Mouse (Mus musculus): Measurements from ENCODE around the gene Ipo5. TPM values are rescaled to one million over a fixed set of nuclear protein-coding genes. Genes with fewer than 3 reads are reported as not detected.

Gene Ipo5
- polyA plus RNA-seq (2015; fragmentation: Nextera tagmentation; extraction: Ambion mirVana) = 73.2 and 74.7 TPM in 2 replicates

GRCm38 (mm10) chr14:120910733-120911324, at the start of gene Ipo5:
Gene Ipo5, plus strand, starts transcription at chr14:120911224.
- under 1% methylated on average over 37 of the region's 83 CpGs for WGBS
- H3K4me3 ChIP-seq = peak within 1 kb of the TSS; percentile 91
- no peaks in the 10 kb centered on the region for H3K36me3 ChIP-seq
- ATAC-seq (ENCODE audit: extremely low read depth, insufficient number of reproducible peaks, low FRiP score, low TSS enrichment) = peak; percentile 98
- H3K27me3 ChIP-seq (replicated peaks) = no peaks in the 10 kb centered on the region
- H3K27ac ChIP-seq (replicated peaks) = peak within 1 kb of the TSS; percentile 96
- H3K9me3 ChIP-seq = no peaks in the 10 kb centered on the region
- peak within 1 kb of the TSS; percentile 94 for H3K9ac ChIP-seq
- H3K4me1 ChIP-seq = peaks cover 23% of the 10 kb centered on the region
- H3K4me2 ChIP-seq = peak within 1 kb of the TSS; percentile 97

GRCm38 (mm10) chr14:120863205-120863604, 47.8 kb upstream of the Ipo5 start:
- no peak for ATAC-seq (ENCODE audit: extremely low read depth, insufficient number of reproducible peaks, low FRiP score, low TSS enrichment)
- no peak overlapping the region for H3K4me3 ChIP-seq
- no peaks in the 10 kb centered on the region for H3K27me3 ChIP-seq (replicated peaks)
- no peaks in the 10 kb centered on the region for H3K36me3 ChIP-seq
- no peak overlapping the region for H3K9ac ChIP-seq
- H3K4me1 ChIP-seq = peaks cover 13% of the 10 kb centered on the region
- H3K9me3 ChIP-seq = peaks cover 11% of the 10 kb centered on the region
- H3K4me2 ChIP-seq = no peak overlapping the region
- 73% methylated on average over 3 of the region's 3 CpGs for WGBS
- H3K27ac ChIP-seq (replicated peaks) = no peak overlapping the region

- H3K27me3 ChIP-seq (replicated peaks) = no peaks in the 10 kb centered on the region
- H3K4me3 ChIP-seq = no peak overlapping the region
- H3K4me1 ChIP-seq = peaks cover 22% of the 10 kb centered on the region
- WGBS = 72% methylated on average over 4 of the region's 4 CpGs
- H3K4me2 ChIP-seq = no peak overlapping the region
- H3K9me3 ChIP-seq = no peaks in the 10 kb centered on the region
- no peak overlapping the region for H3K9ac ChIP-seq
- no peak for ATAC-seq (ENCODE audit: extremely low read depth, insufficient number of reproducible peaks, low FRiP score, low TSS enrichment)
- no peak overlapping the region for H3K27ac ChIP-seq (replicated peaks)
- no peaks in the 10 kb centered on the region for H3K36me3 ChIP-seq
These were observed 46.1 kb upstream of the Ipo5 start for GRCm38 (mm10) chr14:120864896-120865295.

GRCm38 (mm10) chr14:120866573-120866972, 44.5 kb upstream of the Ipo5 start:
- Histone ChIP-seq H3K4me1 (peaks cover 34% of the 10 kb centered on the region), H3K4me2 (no peak overlapping the region), H3K27ac (replicated peaks) (0 out of 2 replicates have a peak overlapping the region, but pooled peaks have one; percentile 20)

GRCm38 (mm10) chr14:120867121-120867520, 43.9 kb upstream of the Ipo5 start:
- Histone ChIP-seq H3K4me3 (no peak overlapping the region), H3K9me3 (no peaks in the 10 kb centered on the region), H3K36me3 (no peaks in the 10 kb centered on the region), H3K4me1 (peaks cover 34% of the 10 kb centered on the region), H3K9ac (no peak overlapping the region), H3K4me2 (no peak overlapping the region), H3K27me3 (replicated peaks) (no peaks in the 10 kb centered on the region), H3K27ac (replicated peaks) (0 out of 2 replicates have a peak overlapping the region, but pooled peaks have one; percentile 20)
- WGBS = 68% methylated on average over 5 of the region's 5 CpGs
- ATAC-seq (ENCODE audit: extremely low read depth, insufficient number of reproducible peaks, low FRiP score, low TSS enrichment) = no peak

More at GRCm38 (mm10) chr14:120866573-120866972, 44.5 kb upstream of the Ipo5 start:
- no peaks in the 10 kb centered on the region for H3K36me3 ChIP-seq
- ATAC-seq (ENCODE audit: extremely low read depth, insufficient number of reproducible peaks, low FRiP score, low TSS enrichment) = no peak
- H3K9ac ChIP-seq = no peak overlapping the region
- H3K9me3 ChIP-seq = no peaks in the 10 kb centered on the region
- no peak overlapping the region for H3K4me3 ChIP-seq
- no peaks in the 10 kb centered on the region for H3K27me3 ChIP-seq (replicated peaks)
- WGBS = 82% methylated on average over 8 of the region's 8 CpGs

- Histone ChIP-seq H3K36me3 (no peaks in the 10 kb centered on the region), H3K27me3 (replicated peaks) (no peaks in the 10 kb centered on the region), H3K27ac (replicated peaks) (no peak overlapping the region; the same call in 1 of the 2 replicates), H3K4me2 (no peak overlapping the region), H3K4me3 (no peak overlapping the region), H3K4me1 (peaks cover 34% of the 10 kb centered on the region), H3K9ac (no peak overlapping the region), H3K9me3 (no peaks in the 10 kb centered on the region; the same call in 1 of the 2 replicates)
- 45% methylated on average over 8 of the region's 8 CpGs for WGBS
- ATAC-seq (ENCODE audit: extremely low read depth, insufficient number of reproducible peaks, low FRiP score, low TSS enrichment) = no peak
These were observed 42.5 kb upstream of the Ipo5 start for GRCm38 (mm10) chr14:120868494-120868893.

GRCm38 (mm10) chr14:120870736-120871135, 40.3 kb upstream of the Ipo5 start:
- H3K36me3 ChIP-seq = no peaks in the 10 kb centered on the region
- no peak overlapping the region for H3K9ac ChIP-seq
- peak overlapping the region; percentile 44 for H3K27ac ChIP-seq (replicated peaks)
- H3K4me2 ChIP-seq = no peak overlapping the region; the same call in 1 of the 2 replicates
- no peaks in the 10 kb centered on the region for H3K27me3 ChIP-seq (replicated peaks)
- WGBS = 61% methylated on average over 5 of the region's 5 CpGs
- ATAC-seq (ENCODE audit: extremely low read depth, insufficient number of reproducible peaks, low FRiP score, low TSS enrichment) = no peak
- H3K4me3 ChIP-seq = no peak overlapping the region
- H3K4me1 ChIP-seq = peaks cover 55% of the 10 kb centered on the region
- H3K9me3 ChIP-seq = no peaks in the 10 kb centered on the region; the same call in 1 of the 2 replicates

GRCm38 (mm10) chr14:120874397-120874796, 36.6 kb upstream of the Ipo5 start:
- Histone ChIP-seq H3K27me3 (replicated peaks) (no peaks in the 10 kb centered on the region), H3K27ac (replicated peaks) (peak overlapping the region; percentile 82; the same call in 1 of the 2 replicates), H3K36me3 (no peaks in the 10 kb centered on the region), H3K9me3 (no peaks in the 10 kb centered on the region; the same call in 1 of the 2 replicates), H3K9ac (no peak overlapping the region), H3K4me2 (no peak overlapping the region), H3K4me1 (peaks cover 40% of the 10 kb centered on the region), H3K4me3 (no peak overlapping the region)
- 41% methylated on average over 7 of the region's 7 CpGs for WGBS
- peak; percentile 51; the same call in 1 of the 2 replicates for ATAC-seq (ENCODE audit: extremely low read depth, insufficient number of reproducible peaks, low FRiP score, low TSS enrichment)

GRCm38 (mm10) chr14:120875144-120875543, 35.9 kb upstream of the Ipo5 start:
- WGBS = 31% methylated on average over 9 of the region's 9 CpGs
- ATAC-seq (ENCODE audit: extremely low read depth, insufficient number of reproducible peaks, low FRiP score, low TSS enrichment) = no peak
- no peak overlapping the region for H3K9ac ChIP-seq
- no peaks in the 10 kb centered on the region; the same call in 1 of the 2 replicates for H3K9me3 ChIP-seq
- peak overlapping the region; percentile 37; the same call in 1 of the 2 replicates for H3K4me2 ChIP-seq
- H3K27me3 ChIP-seq (replicated peaks) = no peaks in the 10 kb centered on the region
- H3K4me1 ChIP-seq = peaks cover 40% of the 10 kb centered on the region
- H3K36me3 ChIP-seq = no peaks in the 10 kb centered on the region
- peak overlapping the region; percentile 82 for H3K27ac ChIP-seq (replicated peaks)
- H3K4me3 ChIP-seq = no peak overlapping the region

GRCm38 (mm10) chr14:120875811-120876388, 35.1 kb upstream of the Ipo5 start:
- peak overlapping the region; percentile 82 for H3K27ac ChIP-seq (replicated peaks)
- peaks cover 35% of the 10 kb centered on the region for H3K4me1 ChIP-seq
- WGBS = 32% methylated on average over 16 of the region's 16 CpGs
- H3K4me3 ChIP-seq = no peak overlapping the region
- no peaks in the 10 kb centered on the region for H3K27me3 ChIP-seq (replicated peaks)
- peak overlapping the region; percentile 37 for H3K4me2 ChIP-seq
- no peaks in the 10 kb centered on the region; the same call in 1 of the 2 replicates for H3K9me3 ChIP-seq
- H3K36me3 ChIP-seq = no peaks in the 10 kb centered on the region
- peak; percentile 49; the same call in 1 of the 2 replicates for ATAC-seq (ENCODE audit: extremely low read depth, insufficient number of reproducible peaks, low FRiP score, low TSS enrichment)
- no peak overlapping the region; the same call in 1 of the 2 replicates for H3K9ac ChIP-seq

GRCm38 (mm10) chr14:120877147-120877546, 33.9 kb upstream of the Ipo5 start:
- Histone ChIP-seq H3K9ac (no peak overlapping the region), H3K4me1 (peaks cover 28% of the 10 kb centered on the region), H3K36me3 (no peaks in the 10 kb centered on the region), H3K27ac (replicated peaks) (no peak overlapping the region), H3K9me3 (no peaks in the 10 kb centered on the region; the same call in 1 of the 2 replicates), H3K27me3 (replicated peaks) (no peaks in the 10 kb centered on the region), H3K4me3 (no peak overlapping the region), H3K4me2 (no peak overlapping the region)
- ATAC-seq (ENCODE audit: extremely low read depth, insufficient number of reproducible peaks, low FRiP score, low TSS enrichment) = no peak
- 73% methylated on average over 10 of the region's 10 CpGs for WGBS
